Mouse (Mus musculus) liver, adult 2 months (tissue): ENCODE data around the gene Pnn. TPM values are rescaled to one million over a fixed set of nuclear protein-coding genes. Genes with fewer than 3 reads are reported as not detected.

Experiments used
- DNase-seq: peaks from one replicate; pipeline ENCODE4 v3.0.0-alpha.2; 2011; ENCODE audit warnings: low read depth, low spot score; ENCODE audit errors: extremely low read depth
- H3K27ac ChIP-seq: fragments of 200-500 bp; replicated peaks from 2 replicates; pipeline ENCODE4 v1.5.1; 2012; ENCODE audit warnings: low read depth, mild to moderate bottlenecking, control low read depth, inconsistent platforms, low read length; ENCODE audit not compliant: insufficient read depth
- H3K27me3 ChIP-seq: fragments of 200-500 bp; 2 replicates; pipeline ENCODE4 v1.6.1; 2012; ENCODE audit warnings: mild to moderate bottlenecking, moderate library complexity, low read length, inconsistent platforms; ENCODE audit not compliant: control insufficient read depth, insufficient read depth
- H3K36me3 ChIP-seq: fragments of 200-500 bp; 2 replicates; pipeline ENCODE4 v1.6.1; 2012; ENCODE audit warnings: low read length, inconsistent platforms; ENCODE audit not compliant: control insufficient read depth, insufficient read depth
- H3K4me1 ChIP-seq: fragments of 200-500 bp; 2 replicates; pipeline ENCODE4 v1.6.1; 2011; ENCODE audit warnings: low read length; ENCODE audit not compliant: control insufficient read depth, insufficient read depth
- H3K4me3 ChIP-seq: fragments of 200-500 bp; 2 replicates; pipeline ENCODE4 v1.5.1; 2011; ENCODE audit warnings: low read depth, mild to moderate bottlenecking, control low read depth, low read length, moderate library complexity; ENCODE audit not compliant: insufficient read depth
- H3K79me2 ChIP-seq: fragments of 200-500 bp; 2 replicates; pipeline ENCODE4 v1.6.1; 2012; ENCODE audit warnings: inconsistent platforms, mild to moderate bottlenecking, low read length, moderate library complexity; ENCODE audit not compliant: control insufficient read depth, insufficient read depth
- H3K9ac ChIP-seq: fragments of 200-500 bp; 2 replicates; pipeline ENCODE4 v1.6.1; 2012; ENCODE audit warnings: low read depth, mild to moderate bottlenecking, control low read depth, inconsistent platforms, low read length
- CTCF ChIP-seq: fragments of 200-500 bp; IDR thresholded peaks from 2 replicates; pipeline ENCODE4 v1.5.1; 2011; ENCODE audit warnings: low read depth, low read length, control low read depth
- POLR2A ChIP-seq: fragments of 200-500 bp; IDR thresholded peaks from 2 replicates; pipeline ENCODE4 v1.6.1; 2011; ENCODE audit warnings: low read length, control low read depth; ENCODE audit not compliant: insufficient read depth; ENCODE audit errors: extremely low read depth
- WGBS: fragments of 180-500 bp; shearing (Covaris S2); methylation state at CpG from one replicate; pipeline ENCODE4 v1.1.7; 2018; 5-methylcytosine and 5-hydroxymethylcytosine counted together
- polyA plus RNA-seq: library from polyadenylated mRNA; depleted of rRNA; stranded (reverse); fragments of >200 nt; gene quantifications from 2 replicates; pipeline ENCODE4 v1.2.3, GENCODE M21; 2012
- total RNA-seq: library from RNA; depleted of rRNA; stranded (reverse); fragments of >200 nt; gene quantifications from 2 replicates; pipeline ENCODE4 v1.2.3, GENCODE M21; 2014

The Pnn gene
- total and polyA plus RNA-seq, 2 experiments, result 8.6 to 9.9 TPM

DNA sequence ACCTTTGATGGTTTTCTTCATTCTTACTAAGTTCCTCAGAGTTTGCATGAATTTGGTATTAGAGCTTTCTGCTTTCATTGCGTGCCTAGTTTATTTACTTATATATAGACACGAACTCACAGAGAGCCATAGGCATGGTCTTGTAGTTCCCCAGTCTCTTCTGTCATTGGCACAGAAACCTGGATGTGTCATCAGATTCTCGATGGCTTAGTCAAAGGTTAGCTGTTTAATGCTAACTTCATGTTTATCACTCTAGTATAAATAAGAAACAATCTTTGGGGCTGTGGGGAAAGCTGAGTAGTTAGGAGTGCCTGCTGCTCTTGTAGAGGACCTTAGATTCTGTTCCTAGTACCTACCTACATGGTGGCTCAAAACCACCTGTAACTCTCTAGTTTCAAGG lies 10.3 kb downstream of the Pnn start:
- DNase-seq, result no peak
- Histone ChIP-seq H3K27me3 (no peaks in the 10 kb centered on the region), H3K9ac (no peak overlapping the region), H3K36me3 (peaks cover 17% of the 10 kb centered on the region), H3K4me1 (no peaks in the 10 kb centered on the region), H3K79me2 (no peaks in the 10 kb centered on the region), H3K27ac (no peak overlapping the region), H3K4me3 (no peak overlapping the region)
- 72% methylated on average over 3 of the region's 3 CpGs for WGBS
- no peak for TF ChIP-seq CTCF
- TF ChIP-seq POLR2A, result no peak

DNA sequence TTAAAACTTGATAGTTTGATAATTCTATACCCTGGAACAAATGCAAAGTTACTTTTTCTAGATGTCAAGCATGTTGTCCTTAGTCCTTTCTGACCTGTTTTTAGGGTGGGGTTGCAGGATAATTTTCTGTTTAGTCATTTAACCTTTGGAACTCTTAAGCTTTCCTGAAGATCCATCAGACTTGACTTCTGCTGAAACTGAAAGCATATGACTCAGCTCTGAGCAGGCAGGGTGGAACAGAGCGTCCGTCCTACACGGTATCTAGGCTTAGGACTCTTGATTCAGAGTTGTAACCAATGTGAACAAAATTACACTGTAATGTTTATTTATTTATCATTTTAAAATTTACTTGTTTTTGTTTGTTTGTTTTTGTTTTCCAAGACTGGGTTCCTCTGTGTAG lies 11.2 kb downstream of the Pnn start:
- Histone ChIP-seq H3K4me1 (no peaks in the 10 kb centered on the region), H3K4me3 (no peak overlapping the region), H3K27ac (no peak overlapping the region), H3K79me2 (no peaks in the 10 kb centered on the region), H3K36me3 (peaks cover 10% of the 10 kb centered on the region), H3K27me3 (no peaks in the 10 kb centered on the region), H3K9ac (no peak overlapping the region)
- no peak for DNase-seq
- WGBS, result 86% methylated on average over 3 of the region's 3 CpGs
- TF ChIP-seq CTCF (no peak), POLR2A (no peak)

DNA sequence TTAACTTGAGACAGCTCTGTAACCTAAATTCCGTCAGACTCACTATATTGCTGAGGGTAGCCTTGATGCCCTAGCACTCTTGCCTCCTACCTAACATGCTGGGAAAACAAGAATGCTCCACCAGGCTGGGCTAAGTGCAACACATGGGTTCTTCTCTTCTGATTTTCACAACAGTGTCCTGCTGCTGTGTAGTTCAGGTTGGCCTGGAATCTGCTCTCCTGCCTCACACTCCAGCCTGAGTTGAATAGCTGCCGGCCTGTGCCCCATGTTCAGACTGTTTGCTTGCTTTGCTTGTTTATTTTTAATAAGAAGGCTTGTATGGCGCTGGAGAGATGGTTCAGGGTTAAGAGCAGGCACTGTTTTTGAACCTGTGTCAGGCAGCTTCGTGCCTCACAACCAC lies 13.8 kb downstream of the Pnn start:
- Histone ChIP-seq H3K4me3 (no peak overlapping the region), H3K27ac (no peak overlapping the region), H3K36me3 (no peaks in the 10 kb centered on the region), H3K27me3 (no peaks in the 10 kb centered on the region), H3K79me2 (no peaks in the 10 kb centered on the region), H3K9ac (no peak overlapping the region), H3K4me1 (no peaks in the 10 kb centered on the region)
- 93% methylated on average over 4 of the region's 4 CpGs for WGBS
- DNase-seq, result no peak
- TF ChIP-seq POLR2A (no peak), CTCF (no peak)

DNA sequence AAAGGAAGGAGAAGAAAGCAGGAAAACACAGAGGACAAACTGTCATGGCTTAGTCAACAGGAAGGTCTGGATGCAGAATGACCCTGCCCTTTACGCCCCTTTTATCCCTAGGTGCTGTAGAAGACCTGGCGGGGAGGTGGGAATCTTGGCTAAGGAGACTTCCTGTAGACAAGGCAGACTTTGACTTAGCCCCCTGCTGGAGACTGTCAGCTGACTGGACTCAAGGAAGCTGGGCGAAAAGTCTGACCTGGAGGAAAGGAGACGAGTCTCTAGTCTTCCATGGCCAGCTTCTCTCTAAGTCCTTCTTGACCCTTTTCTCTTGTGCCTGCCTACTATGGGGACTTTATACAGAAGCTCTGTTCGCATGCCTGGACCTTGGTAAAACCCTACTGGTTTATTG lies 17.8 kb downstream of the Pnn start:
- TF ChIP-seq CTCF (no peak), POLR2A (no peak)
- Histone ChIP-seq H3K27me3 (no peaks in the 10 kb centered on the region), H3K27ac (no peak overlapping the region), H3K9ac (no peak overlapping the region), H3K4me1 (no peaks in the 10 kb centered on the region), H3K79me2 (no peaks in the 10 kb centered on the region), H3K36me3 (no peaks in the 10 kb centered on the region), H3K4me3 (no peak overlapping the region)
- 85% methylated on average over 5 of the region's 5 CpGs for WGBS
- no peak for DNase-seq

DNA sequence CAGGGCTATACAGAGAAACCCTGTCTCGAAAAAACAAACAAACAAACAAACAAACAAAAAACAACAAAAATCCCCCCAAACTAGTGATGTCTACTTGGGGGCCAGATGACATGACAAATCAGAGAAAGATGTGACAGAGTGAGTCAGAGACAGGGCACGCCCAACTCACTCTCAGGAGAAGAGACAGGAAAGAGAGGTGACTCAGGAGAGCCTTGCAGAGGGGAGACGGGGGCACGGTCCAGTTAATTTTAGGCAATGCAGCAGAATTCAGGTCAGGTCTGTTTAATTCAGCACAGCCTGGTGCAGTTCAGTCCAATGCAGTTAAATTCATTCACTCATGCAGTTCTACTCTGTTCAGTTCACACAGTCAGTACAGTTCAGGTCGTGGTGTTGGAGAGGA lies 19.5 kb downstream of the Pnn start:
- Histone ChIP-seq H3K4me3 (no peak overlapping the region), H3K36me3 (no peaks in the 10 kb centered on the region), H3K27ac (no peak overlapping the region), H3K79me2 (no peaks in the 10 kb centered on the region), H3K27me3 (no peaks in the 10 kb centered on the region), H3K4me1 (no peaks in the 10 kb centered on the region), H3K9ac (no peak overlapping the region)
- no peak for DNase-seq
- WGBS, result 91% methylated on average over 5 of the region's 5 CpGs
- TF ChIP-seq POLR2A (no peak), CTCF (no peak)

DNA sequence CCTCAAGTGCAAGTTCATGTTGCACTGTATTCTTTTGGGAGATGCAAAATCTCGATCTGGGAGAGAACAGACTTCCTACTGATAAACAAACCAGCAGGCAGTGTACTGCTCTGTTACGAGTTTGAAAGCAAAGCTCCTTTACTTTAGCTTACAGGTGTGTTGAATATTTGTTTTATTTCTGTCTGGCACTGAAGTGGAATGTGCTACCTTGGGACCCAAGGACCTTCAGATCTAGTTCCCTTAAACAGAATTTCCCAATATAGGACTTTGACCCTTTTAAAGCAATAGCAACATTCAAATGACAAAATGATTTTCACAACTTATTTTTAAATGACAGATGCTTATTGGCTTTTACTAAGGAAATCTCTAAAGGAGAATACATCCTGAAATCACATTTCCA lies 26.9 kb downstream of the Pnn start:
- no peaks in the 10 kb centered on the region; the same call in 1 of the 2 replicates for H3K79me2 ChIP-seq
- no peak overlapping the region for H3K4me3 ChIP-seq
- TF ChIP-seq POLR2A (no peak), CTCF (no peak)
- H3K4me1 ChIP-seq, result peaks cover 2% of the 10 kb centered on the region; the same call in 1 of the 2 replicates
- H3K27ac ChIP-seq, result peak overlapping the region; percentile 79
- H3K9ac ChIP-seq, result no peak overlapping the region
- WGBS, result 11% methylated on average over 2 of the region's 2 CpGs
- H3K27me3 ChIP-seq, result no peaks in the 10 kb centered on the region
- DNase-seq, result peak; percentile 96
- no peaks in the 10 kb centered on the region for H3K36me3 ChIP-seq
